Mouse (Mus musculus) liver, adult 2 months (tissue): Measurements from ENCODE around the gene Pecam1. TPM values are rescaled to one million over a fixed set of nuclear protein-coding genes. Genes with fewer than 3 reads are reported as not detected.
"Not testable (repeated sequence)": the region's sequence is repeated elsewhere in the genome, so short reads cannot be mapped to it uniquely, and the experiment has no call there.

ENCODE experiments used
- DNase-seq: peaks from one replicate; pipeline ENCODE4 v3.0.0-alpha.2; 2011; ENCODE audit warnings: low read depth, low spot score; ENCODE audit errors: extremely low read depth
- H3K27ac ChIP-seq: fragments of 200-500 bp; replicated peaks from 2 replicates; pipeline ENCODE4 v1.5.1; 2012; ENCODE audit warnings: low read depth, mild to moderate bottlenecking, control low read depth, inconsistent platforms, low read length; ENCODE audit not compliant: insufficient read depth
- H3K27me3 ChIP-seq: fragments of 200-500 bp; 2 replicates; pipeline ENCODE4 v1.6.1; 2012; ENCODE audit warnings: mild to moderate bottlenecking, moderate library complexity, low read length, inconsistent platforms; ENCODE audit not compliant: control insufficient read depth, insufficient read depth
- H3K36me3 ChIP-seq: fragments of 200-500 bp; 2 replicates; pipeline ENCODE4 v1.6.1; 2012; ENCODE audit warnings: low read length, inconsistent platforms; ENCODE audit not compliant: control insufficient read depth, insufficient read depth
- H3K4me1 ChIP-seq: fragments of 200-500 bp; 2 replicates; pipeline ENCODE4 v1.6.1; 2011; ENCODE audit warnings: low read length; ENCODE audit not compliant: control insufficient read depth, insufficient read depth
- H3K4me3 ChIP-seq: fragments of 200-500 bp; 2 replicates; pipeline ENCODE4 v1.5.1; 2011; ENCODE audit warnings: low read depth, mild to moderate bottlenecking, control low read depth, low read length, moderate library complexity; ENCODE audit not compliant: insufficient read depth
- H3K79me2 ChIP-seq: fragments of 200-500 bp; 2 replicates; pipeline ENCODE4 v1.6.1; 2012; ENCODE audit warnings: inconsistent platforms, mild to moderate bottlenecking, low read length, moderate library complexity; ENCODE audit not compliant: control insufficient read depth, insufficient read depth
- H3K9ac ChIP-seq: fragments of 200-500 bp; 2 replicates; pipeline ENCODE4 v1.6.1; 2012; ENCODE audit warnings: low read depth, mild to moderate bottlenecking, control low read depth, inconsistent platforms, low read length
- CTCF ChIP-seq: fragments of 200-500 bp; IDR thresholded peaks from 2 replicates; pipeline ENCODE4 v1.5.1; 2011; ENCODE audit warnings: low read depth, low read length, control low read depth
- POLR2A ChIP-seq: fragments of 200-500 bp; IDR thresholded peaks from 2 replicates; pipeline ENCODE4 v1.6.1; 2011; ENCODE audit warnings: low read length, control low read depth; ENCODE audit not compliant: insufficient read depth; ENCODE audit errors: extremely low read depth
- WGBS: fragments of 180-500 bp; shearing (Covaris S2); methylation state at CpG from one replicate; pipeline ENCODE4 v1.1.7; 2018; 5-methylcytosine and 5-hydroxymethylcytosine counted together
- polyA plus RNA-seq: library from polyadenylated mRNA; depleted of rRNA; stranded (reverse); fragments of >200 nt; gene quantifications from 2 replicates; pipeline ENCODE4 v1.2.3, GENCODE M21; 2012
- total RNA-seq: library from RNA; depleted of rRNA; stranded (reverse); fragments of >200 nt; gene quantifications from 2 replicates; pipeline ENCODE4 v1.2.3, GENCODE M21; 2014

Gene Pecam1
- total and polyA plus RNA-seq, 2 experiments, result 5.4 to 14.6 TPM

GRCm38 (mm10) chr11:106788026-106788774 is 37.8 kb upstream of the Pecam1 start:
- Histone ChIP-seq H3K4me3 (peak overlapping the region; percentile 96), H3K9ac (peak overlapping the region; percentile 98), H3K36me3 (peaks cover 38% of the 10 kb centered on the region), H3K27ac (peak overlapping the region; percentile 98), H3K79me2 (peaks cover 6% of the 10 kb centered on the region; the same call in 1 of the 2 replicates), H3K27me3 (no peaks in the 10 kb centered on the region), H3K4me1 (peaks cover 4% of the 10 kb centered on the region)
- WGBS, result under 1% methylated on average over 77 of the region's 79 CpGs
- TF ChIP-seq POLR2A, result peak; percentile 98
- no peak for TF ChIP-seq CTCF
- DNase-seq, result peak; percentile 77

DNA sequence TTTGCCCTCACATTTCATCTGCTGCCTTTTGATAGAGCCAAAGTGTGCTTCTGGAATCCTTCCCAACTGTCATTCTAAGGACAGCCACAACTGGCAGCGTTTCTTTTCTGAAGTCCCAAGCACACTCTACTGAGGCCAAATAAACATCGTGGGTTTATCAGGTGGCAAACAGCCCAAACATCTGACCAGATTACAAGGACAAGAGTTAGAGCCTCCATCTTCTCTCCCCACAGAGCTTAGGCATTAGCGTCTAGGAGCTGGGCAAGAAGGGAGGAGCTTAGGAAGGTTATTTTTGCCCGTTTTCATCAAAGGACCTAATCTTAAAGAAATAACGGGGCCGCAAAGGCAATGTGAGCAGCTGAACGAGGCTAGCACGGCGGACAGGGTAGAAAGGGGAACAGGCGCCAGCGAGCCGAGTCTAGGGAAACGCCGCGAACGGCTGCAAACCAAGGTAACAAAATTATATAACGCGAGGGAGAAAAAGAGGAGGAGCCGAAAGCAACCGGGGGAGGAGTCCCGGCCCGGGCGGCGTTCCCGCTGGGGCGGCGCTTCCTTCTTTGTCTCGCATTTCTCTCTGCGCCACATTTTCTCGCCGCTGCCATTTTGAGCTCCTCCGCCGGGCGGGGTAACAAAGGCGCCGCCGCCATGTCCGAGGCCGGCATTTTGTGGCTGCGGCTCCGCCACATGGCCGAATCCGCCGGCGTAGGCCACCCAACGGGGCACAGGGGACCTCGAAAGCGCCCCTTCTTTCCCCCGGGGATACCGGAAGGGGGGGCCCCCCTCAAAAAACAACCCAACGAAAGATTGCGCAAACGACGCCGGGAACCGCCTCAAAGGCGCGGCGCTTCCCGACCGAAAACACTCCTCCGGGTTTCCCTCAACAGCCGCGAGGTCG is 37.0 kb upstream of the Pecam1 start:
- Histone ChIP-seq H3K27me3 (no peaks in the 10 kb centered on the region), H3K4me3 (peak overlapping the region; percentile 96), H3K27ac (peak overlapping the region; percentile 98), H3K36me3 (peaks cover 46% of the 10 kb centered on the region), H3K4me1 (peaks cover 6% of the 10 kb centered on the region), H3K9ac (peak overlapping the region; percentile 98), H3K79me2 (peaks cover 6% of the 10 kb centered on the region; the same call in 1 of the 2 replicates)
- peak; percentile 90 for DNase-seq
- under 1% methylated on average over 65 of the region's 65 CpGs for WGBS
- no peak for TF ChIP-seq CTCF
- peak; percentile 52; the same call in 1 of the 2 replicates for TF ChIP-seq POLR2A

DNA sequence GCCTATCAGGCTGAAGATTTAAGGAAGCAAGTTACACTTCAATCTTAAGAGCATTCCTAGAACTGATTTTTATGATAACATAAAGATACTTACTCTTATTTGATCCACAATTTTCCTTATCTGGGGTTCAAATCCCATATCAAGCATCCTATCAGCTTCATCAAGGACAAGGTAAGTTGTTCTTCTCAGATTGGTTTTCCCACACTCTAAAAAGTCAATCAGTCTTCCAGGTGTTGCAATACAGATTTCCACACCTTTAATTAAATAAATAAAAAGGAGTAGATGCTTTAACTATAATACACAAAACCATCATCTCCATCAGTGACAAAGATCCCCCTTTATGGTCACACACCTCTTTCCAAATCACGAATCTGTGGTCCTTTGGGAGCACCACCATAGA is 34.6 kb upstream of the Pecam1 start:
- Histone ChIP-seq H3K9ac (no peak overlapping the region), H3K36me3 (peaks cover 62% of the 10 kb centered on the region), H3K4me1 (peaks cover 8% of the 10 kb centered on the region), H3K27me3 (no peaks in the 10 kb centered on the region), H3K27ac (no peak overlapping the region), H3K79me2 (peaks cover 6% of the 10 kb centered on the region; the same call in 1 of the 2 replicates), H3K4me3 (no peak overlapping the region)
- 56% methylated on average over 1 of the region's 1 CpGs for WGBS
- TF ChIP-seq CTCF (no peak), POLR2A (no peak)
- no peak for DNase-seq

DNA sequence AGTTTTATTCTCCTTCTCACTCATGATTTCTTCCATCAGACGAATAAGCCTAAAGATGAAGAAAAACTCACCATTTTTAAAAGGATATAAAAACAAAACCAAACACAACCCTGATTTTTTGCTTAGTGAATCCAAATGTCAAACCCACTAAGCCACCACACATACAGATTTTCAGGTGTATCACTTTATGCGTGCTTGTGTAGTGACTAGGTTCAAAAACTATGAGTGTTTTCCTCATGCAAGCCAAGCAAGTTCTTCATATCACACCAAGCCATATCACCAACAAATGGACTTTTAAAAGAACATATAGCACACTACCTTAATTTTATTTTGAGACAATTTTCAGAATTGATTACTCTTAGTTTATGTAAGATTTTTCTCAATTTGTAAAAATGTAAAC is 34.0 kb upstream of the Pecam1 start:
- H3K27me3 ChIP-seq, result no peaks in the 10 kb centered on the region
- no peak overlapping the region for H3K4me3 ChIP-seq
- no peak for DNase-seq
- TF ChIP-seq POLR2A, result no peak
- no peak for TF ChIP-seq CTCF
- peaks cover 10% of the 10 kb centered on the region for H3K4me1 ChIP-seq
- no peak overlapping the region for H3K9ac ChIP-seq
- peaks cover 6% of the 10 kb centered on the region; the same call in 1 of the 2 replicates for H3K79me2 ChIP-seq
- no peak overlapping the region for H3K27ac ChIP-seq
- WGBS, result 75% methylated on average over 2 of the region's 2 CpGs
- peaks cover 64% of the 10 kb centered on the region for H3K36me3 ChIP-seq

DNA sequence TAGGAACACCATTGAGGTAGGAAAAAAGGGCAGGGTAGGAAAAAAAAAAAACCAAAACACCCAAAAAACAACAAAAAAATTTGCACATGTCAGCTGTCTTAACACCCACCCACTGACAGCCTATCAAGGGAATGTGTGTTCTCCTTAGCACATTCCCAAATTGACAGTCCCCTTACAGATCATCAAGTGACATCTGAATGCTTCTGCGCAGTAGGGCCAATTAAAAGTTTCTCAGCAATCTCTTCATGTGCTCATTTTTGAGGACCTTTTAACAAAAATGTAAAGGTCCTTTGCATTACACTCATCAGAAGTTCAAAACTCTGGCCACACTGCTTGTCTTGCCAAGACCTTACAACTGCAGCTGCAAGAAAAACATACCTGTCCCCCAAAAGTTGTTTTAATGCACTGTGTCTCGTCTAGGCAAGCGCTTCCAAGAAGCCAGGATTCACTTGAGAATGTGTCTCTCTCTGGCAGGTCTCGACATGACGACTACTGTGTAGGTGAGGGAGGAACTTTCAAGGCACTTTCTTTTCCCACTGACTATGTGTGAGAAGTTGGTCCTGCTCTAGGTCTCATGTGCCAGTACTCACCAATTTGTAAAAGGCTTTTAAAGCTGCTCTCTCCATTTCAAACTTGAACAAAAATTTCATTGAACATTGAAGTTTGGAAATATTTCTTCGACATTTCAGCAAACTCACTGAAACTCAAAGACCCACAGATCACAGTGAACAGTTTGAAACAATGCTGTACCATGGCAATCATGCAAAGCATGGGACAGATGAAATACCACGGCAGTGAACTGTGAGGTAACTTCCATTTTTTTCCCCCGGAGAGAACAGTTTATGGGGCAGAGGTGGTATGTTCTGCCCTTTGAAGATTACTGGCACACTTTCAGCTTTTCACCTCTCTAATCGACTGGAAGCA is 32.7 kb upstream of the Pecam1 start:
- H3K27ac ChIP-seq, result no peak overlapping the region
- peaks cover 10% of the 10 kb centered on the region for H3K4me1 ChIP-seq
- peaks cover 6% of the 10 kb centered on the region; the same call in 1 of the 2 replicates for H3K79me2 ChIP-seq
- TF ChIP-seq CTCF (no peak), POLR2A (no peak)
- WGBS, result 58% methylated on average over 9 of the region's 9 CpGs
- no peaks in the 10 kb centered on the region for H3K27me3 ChIP-seq
- H3K9ac ChIP-seq, result no peak overlapping the region
- no peak for DNase-seq
- no peak overlapping the region for H3K4me3 ChIP-seq
- peaks cover 64% of the 10 kb centered on the region for H3K36me3 ChIP-seq

GRCm38 (mm10) chr11:106782271-106782670 is 31.8 kb upstream of the Pecam1 start:
- not testable (repeated sequence) for H3K27ac ChIP-seq, H3K4me3 ChIP-seq, H3K27me3 ChIP-seq, DNase-seq, H3K79me2 ChIP-seq, H3K9ac ChIP-seq
- 87% methylated on average over 7 of the region's 7 CpGs for WGBS
- Histone ChIP-seq H3K4me1 (peaks cover 12% of the 10 kb centered on the region), H3K36me3 (peaks cover 64% of the 10 kb centered on the region)
